Mouse (Mus musculus) CH12.LX (cell line): ENCODE measurements around the gene Gm12830.

Experiments
- BHLHE40 ChIP-seq: IDR thresholded peaks from 2 replicates; pipeline ENCODE4 v1.6.1; 2011; ENCODE audit warnings: mild to moderate bottlenecking, low read depth, low read length, improper control_type of control experiment
- CHD2 ChIP-seq: IDR thresholded peaks from 2 replicates; pipeline ENCODE4 v1.6.1; 2011; ENCODE audit warnings: low read length, improper control_type of control experiment
- CTCF ChIP-seq, 2 experiments: IDR thresholded peaks in 1 of 2; conservative IDR thresholded peaks in 1 of 2; 2 replicates each; pipeline ENCODE4 v1.5.1; 2011 to 2012; ENCODE audit warnings: low read depth in 2 of 2, low read length in 2 of 2, improper control_type of control experiment in 1 of 2, inconsistent platforms in 1 of 2, mild to moderate bottlenecking in 1 of 2, moderate library complexity in 1 of 2
- E2F4 ChIP-seq: IDR thresholded peaks from 2 replicates; pipeline ENCODE4 v1.6.1; 2011; ENCODE audit warnings: low read depth, low read length, improper control_type of control experiment; ENCODE audit not compliant: insufficient replicate concordance
- EP300 ChIP-seq: IDR thresholded peaks from 2 replicates; pipeline ENCODE4 v1.6.1; 2011; ENCODE audit warnings: low read length, improper control_type of control experiment
- MAX ChIP-seq: IDR thresholded peaks from 2 replicates; pipeline ENCODE4 v1.6.1; 2011; ENCODE audit warnings: low read length, improper control_type of control experiment
- PAX5 ChIP-seq: IDR thresholded peaks from 2 replicates; pipeline ENCODE4 v1.6.1; 2012; ENCODE audit warnings: low read length, inconsistent platforms, mixed read lengths
- POLR2A ChIP-seq: IDR thresholded peaks from 2 replicates; pipeline ENCODE4 v1.6.1; 2011; ENCODE audit warnings: low read depth, mild to moderate bottlenecking, improper control_type of control experiment, low read length
- RAD21 ChIP-seq: IDR thresholded peaks from 2 replicates; pipeline ENCODE4 v1.6.1; 2011; ENCODE audit warnings: low read depth, mild to moderate bottlenecking, low read length, improper control_type of control experiment, moderate library complexity
- USF1 ChIP-seq: IDR thresholded peaks from 2 replicates; pipeline ENCODE4 v1.6.1; 2014; ENCODE audit warnings: low read depth, mild to moderate bottlenecking, inconsistent platforms, low read length, improper control_type of control experiment
- ZC3H11A ChIP-seq: IDR thresholded peaks from 2 replicates; pipeline ENCODE4 v1.6.1; 2012; ENCODE audit warnings: low read depth, mild to moderate bottlenecking, inconsistent platforms, low read length, improper control_type of control experiment

DNA sequence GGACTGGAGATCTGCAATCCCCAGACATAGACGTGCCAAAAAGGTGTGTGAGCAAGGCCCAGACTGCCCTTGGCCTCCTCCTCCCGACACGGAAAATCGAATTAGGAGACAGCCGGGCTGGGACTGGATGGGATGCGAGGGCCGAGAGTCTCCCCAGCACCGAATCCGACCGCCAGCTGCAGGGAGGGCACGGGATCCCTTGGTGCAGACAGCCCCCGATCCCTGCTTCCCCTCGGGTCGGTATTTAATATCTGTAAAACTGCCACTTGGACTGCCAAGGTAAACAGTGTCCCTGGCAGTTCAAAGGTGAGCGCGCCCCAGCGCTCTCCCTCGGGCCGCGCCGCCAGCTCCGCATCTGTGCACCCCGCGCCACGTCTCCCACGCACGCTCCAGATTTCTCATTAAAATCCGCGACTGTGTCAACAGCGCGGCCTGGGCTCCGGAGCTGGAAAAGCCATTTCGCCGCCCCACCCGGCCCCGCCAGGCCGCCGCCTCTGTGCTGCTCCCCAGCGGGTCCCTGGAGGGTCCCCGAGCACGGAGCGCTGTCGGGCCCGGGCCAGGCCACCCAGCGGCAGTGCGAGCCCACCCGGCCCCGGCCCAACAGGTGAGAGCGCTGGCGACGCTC, 21.7 kb downstream of the Gm12830 start:
- no peak for TF ChIP-seq MAX
- TF ChIP-seq CTCF (conservative IDR thresholded peaks at IDR 0.05 in 1 of 2, IDR thresholded peaks at IDR 0.05 in 1 of 2; ENCODE audit: low read depth in 2 of 2, low read length in 2 of 2), result no peak
- TF ChIP-seq CHD2, result no peak
- no peak for TF ChIP-seq EP300
- TF ChIP-seq E2F4, result no peak
- no peak for TF ChIP-seq PAX5
- no peak for TF ChIP-seq RAD21
- no peak for TF ChIP-seq ZC3H11A
- no peak for TF ChIP-seq POLR2A
- TF ChIP-seq BHLHE40, result no peak
- TF ChIP-seq USF1, result no peak
